Mouse (Mus musculus) MEL (cell line): ENCODE data around the gene Car15.
A peak's percentile ranks its signal among the peaks of the same experiment; 100 is the strongest.

Source experiments
- CTCF ChIP-seq, 3 experiments: IDR thresholded peaks in 2 of 3; conservative IDR thresholded peaks in 1 of 3; 2 replicates each; pipeline ENCODE4 v1.5.1; 2011 to 2012; ENCODE audit warnings: low read length in 3 of 3, low read depth in 2 of 3, mild to moderate bottlenecking in 2 of 3, improper control_type of control experiment in 1 of 3, inconsistent platforms in 1 of 3, mixed read lengths in 1 of 3, moderate library complexity in 1 of 3; ENCODE audit not compliant: control insufficient read depth in 1 of 3, insufficient read depth in 1 of 3, poor library complexity in 1 of 3, severe bottlenecking in 1 of 3
- E2F4 ChIP-seq: IDR thresholded peaks from 2 replicates; pipeline ENCODE4 v1.6.1; 2011; ENCODE audit warnings: low read depth, low read length, improper control_type of control experiment, borderline replicate concordance
- ELF1 ChIP-seq: IDR thresholded peaks from 2 replicates; pipeline ENCODE4 v1.6.1; 2014; ENCODE audit warnings: low read depth, mild to moderate bottlenecking, inconsistent platforms, low read length, improper control_type of control experiment, moderate library complexity
- MEF2A ChIP-seq: IDR thresholded peaks from 2 replicates; pipeline ENCODE4 v1.6.1; 2014; ENCODE audit warnings: low read depth, mild to moderate bottlenecking, inconsistent platforms, low read length, improper control_type of control experiment; ENCODE audit not compliant: poor library complexity, insufficient replicate concordance, severe bottlenecking; ENCODE audit errors: extremely low read depth
- MXI1 ChIP-seq: IDR thresholded peaks from 2 replicates; pipeline ENCODE4 v1.6.1; 2011; ENCODE audit warnings: mild to moderate bottlenecking, low read depth, low read length, improper control_type of control experiment
- POLR2A ChIP-seq, 2 experiments: IDR thresholded peaks; 2 replicates each; pipeline ENCODE4 v1.6.1; 2011 to 2012; ENCODE audit warnings: low read length in 2 of 2, mild to moderate bottlenecking in 2 of 2, control low read depth in 1 of 2, improper control_type of control experiment in 1 of 2, low read depth in 1 of 2, moderate library complexity in 1 of 2; ENCODE audit not compliant: control insufficient read depth in 1 of 2, insufficient read depth in 1 of 2, poor library complexity in 1 of 2

DNA sequence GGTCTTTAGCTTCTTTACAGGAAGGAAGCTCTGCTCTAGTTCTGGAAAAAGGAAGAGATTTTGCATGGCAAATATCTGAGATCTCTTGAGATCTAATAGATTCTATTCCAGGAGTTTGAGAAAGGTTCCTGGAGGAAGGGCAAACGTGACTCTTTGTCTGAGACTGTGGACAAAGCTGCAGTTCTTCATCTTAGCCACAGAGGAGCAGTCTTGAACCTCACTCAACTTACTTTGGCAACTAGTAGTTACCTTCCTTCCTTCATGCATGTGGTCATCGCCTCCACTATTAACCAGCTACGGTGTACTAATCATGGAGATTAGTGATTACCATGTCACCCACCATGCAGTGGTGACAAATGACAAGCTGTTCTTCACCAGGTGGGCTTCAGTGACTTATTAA lies 52.8 kb downstream of the Car15 start:
- peak in 2 of 3 experiments; percentile 20 to 27; a peak in 2 of 6 replicates for TF ChIP-seq CTCF (IDR thresholded peaks at IDR 0.05 in 2 of 3, conservative IDR thresholded peaks at IDR 0.05 in 1 of 3; ENCODE audit: control insufficient read depth in 1 of 3, insufficient read depth in 1 of 3, low read depth in 2 of 3, low read length in 3 of 3, poor library complexity in 1 of 3, severe bottlenecking in 1 of 3)
- no peak for TF ChIP-seq MXI1
- TF ChIP-seq E2F4 = no peak
- no peak for TF ChIP-seq MEF2A
- TF ChIP-seq ELF1 = no peak
- TF ChIP-seq POLR2A (IDR thresholded peaks at IDR 0.05; ENCODE audit: control insufficient read depth in 1 of 2, insufficient read depth in 1 of 2, low read depth in 1 of 2, low read length in 2 of 2, poor library complexity in 1 of 2) = no peak
